Mouse (Mus musculus) CH12.LX (cell line): ENCODE results near the gene Ptprk.

ENCODE experiments used
- CTCF ChIP-seq, 2 experiments: IDR thresholded peaks in 1 of 2; conservative IDR thresholded peaks in 1 of 2; 2 replicates each; pipeline ENCODE4 v1.5.1; 2011 to 2012; ENCODE audit warnings: low read depth in 2 of 2, low read length in 2 of 2, improper control_type of control experiment in 1 of 2, inconsistent platforms in 1 of 2, mild to moderate bottlenecking in 1 of 2, moderate library complexity in 1 of 2
- MXI1 ChIP-seq: IDR thresholded peaks from 2 replicates; pipeline ENCODE4 v1.6.1; 2011; ENCODE audit warnings: mild to moderate bottlenecking, low read depth, low read length, improper control_type of control experiment
- POLR2A ChIP-seq: IDR thresholded peaks from 2 replicates; pipeline ENCODE4 v1.6.1; 2011; ENCODE audit warnings: low read depth, mild to moderate bottlenecking, improper control_type of control experiment, low read length
- SIN3A ChIP-seq: IDR thresholded peaks from 2 replicates; pipeline ENCODE4 v1.6.1; 2012; ENCODE audit warnings: low read length, improper control_type of control experiment, inconsistent platforms
- ZC3H11A ChIP-seq: IDR thresholded peaks from 2 replicates; pipeline ENCODE4 v1.6.1; 2012; ENCODE audit warnings: low read depth, mild to moderate bottlenecking, inconsistent platforms, low read length, improper control_type of control experiment

DNA sequence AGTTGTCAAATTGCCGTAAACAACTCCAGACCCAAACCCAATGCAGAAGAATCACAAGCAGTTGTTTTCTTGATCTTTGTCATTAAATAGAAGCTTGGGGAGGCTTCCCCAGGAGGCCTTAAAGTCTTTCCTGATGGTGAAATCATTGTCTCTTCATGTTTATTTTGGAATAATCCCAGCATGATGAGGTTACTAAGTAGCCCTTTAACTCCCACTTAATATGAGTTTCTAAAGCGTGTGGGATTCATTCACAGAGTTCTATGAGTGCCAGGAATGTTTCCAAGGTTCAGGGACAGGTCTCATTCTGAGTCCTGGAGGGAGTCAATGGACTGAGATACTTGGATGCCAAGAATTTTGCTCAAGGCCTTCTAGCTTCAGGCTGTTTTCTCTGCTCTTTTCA, 92.5 kb downstream of the Ptprk start:
- TF ChIP-seq CTCF (conservative IDR thresholded peaks at IDR 0.05 in 1 of 2, IDR thresholded peaks at IDR 0.05 in 1 of 2; ENCODE audit: low read depth in 2 of 2, low read length in 2 of 2) (no peak), POLR2A (no peak), MXI1 (no peak), SIN3A (no peak), ZC3H11A (no peak)
